Mouse (Mus musculus): ENCODE results near the gene Orc3.

DNA sequence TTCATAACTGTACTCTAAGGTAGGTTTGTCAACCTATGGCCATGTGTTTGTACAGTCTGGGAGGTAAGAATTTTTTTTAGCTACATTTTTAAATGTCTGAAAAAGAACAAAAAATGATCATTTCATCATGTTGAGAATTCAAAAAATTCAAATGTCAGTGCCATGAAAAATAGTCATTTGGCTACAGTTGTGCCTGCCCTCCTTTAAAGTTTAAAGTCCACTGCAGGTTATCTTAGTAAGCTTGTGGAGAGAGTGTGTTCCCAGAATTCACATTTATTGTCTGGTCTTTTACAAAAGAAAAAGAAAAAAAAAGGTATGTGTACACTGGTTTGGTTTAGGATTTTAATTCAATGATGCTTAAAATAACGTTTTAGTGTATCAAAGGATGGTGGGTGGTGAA, 60.1 kb downstream of the Orc3 start:
- TF ChIP-seq CTCF (IDR thresholded peaks at IDR 0.05; ENCODE audit: extremely low read depth, insufficient read length, insufficient replicate concordance, low read depth, low read length) = no peak
- no peak for TF ChIP-seq POLR2A (IDR thresholded peaks at IDR 0.05; ENCODE audit: low read depth, low read length)
